Mouse (Mus musculus) induced T-regulatory cell, adult 2 months (primary cell): ENCODE results near the gene Psmd7.

ENCODE experiments used
- DNase-seq: peaks from one replicate; pipeline ENCODE4 v3.0.0-alpha.2; 2012; ENCODE audit warnings: low read depth

Gene Psmd7

GRCm38 (mm10) chr8:107578132-107578531, 10.1 kb downstream of the Psmd7 start:
- DNase-seq, result no peak

DNA sequence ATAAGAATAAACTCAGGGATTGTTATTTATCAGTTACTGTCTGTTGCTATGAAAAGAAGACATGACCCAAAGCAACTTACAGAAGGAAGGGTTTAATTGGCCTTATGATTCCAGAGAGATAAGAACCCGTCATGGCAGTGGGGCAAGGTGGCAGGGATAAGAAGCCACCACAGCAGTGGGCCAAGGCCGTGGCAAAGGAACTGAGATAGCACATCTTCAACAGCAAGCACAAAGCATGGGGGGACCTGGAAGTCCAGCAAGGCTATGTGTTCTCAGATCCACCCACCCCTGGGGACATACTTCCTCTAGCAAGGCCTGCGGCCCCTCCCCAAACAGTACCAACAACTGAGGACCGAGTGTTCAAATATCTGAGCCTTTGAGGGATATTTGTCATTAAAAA, 10.6 kb downstream of the Psmd7 start:
- no peak for DNase-seq

GRCm38 (mm10) chr8:107576702-107577101, 11.6 kb downstream of the Psmd7 start:
- DNase-seq, result peak; percentile 86

DNA sequence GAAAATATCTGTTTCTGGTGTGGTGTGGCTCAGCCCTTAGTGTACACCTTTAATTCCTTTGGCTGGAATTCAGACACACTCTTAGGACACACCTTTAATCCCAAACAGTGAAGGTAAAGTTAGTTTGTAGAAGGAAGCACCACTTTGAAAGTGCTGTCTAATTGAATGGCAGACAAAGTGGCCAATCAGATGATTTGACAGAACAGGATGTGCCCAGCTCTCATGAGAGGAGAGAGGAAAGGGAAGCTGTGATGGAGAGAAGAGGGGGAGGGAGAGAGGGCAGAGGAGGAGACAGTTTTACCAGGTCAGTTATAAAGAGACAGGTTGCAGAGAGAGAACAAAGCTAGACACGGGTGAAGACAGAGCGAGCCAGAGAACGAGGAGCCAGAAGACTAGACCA, 13.5 kb downstream of the Psmd7 start:
- peak; percentile 64 for DNase-seq

DNA sequence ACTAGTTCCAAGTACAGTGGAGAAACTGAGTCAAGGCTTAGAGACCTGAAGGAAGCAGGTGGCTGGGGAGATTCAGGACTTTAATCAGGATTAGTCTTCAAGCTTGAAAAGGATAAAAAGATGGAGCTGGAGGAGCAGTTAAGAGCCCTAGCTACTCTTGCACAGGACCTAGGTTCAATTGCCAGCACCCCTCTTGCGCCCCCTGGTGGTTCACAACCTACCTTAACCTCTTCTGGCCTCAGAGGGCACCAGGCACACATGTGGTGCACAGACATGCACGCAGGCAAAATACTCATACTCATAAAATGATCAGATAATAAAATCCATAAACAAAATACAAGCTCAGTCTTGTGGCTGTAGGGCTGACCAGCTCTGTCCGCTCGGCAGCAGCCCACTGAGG, 15.8 kb downstream of the Psmd7 start:
- DNase-seq, result peak; percentile 85

DNA sequence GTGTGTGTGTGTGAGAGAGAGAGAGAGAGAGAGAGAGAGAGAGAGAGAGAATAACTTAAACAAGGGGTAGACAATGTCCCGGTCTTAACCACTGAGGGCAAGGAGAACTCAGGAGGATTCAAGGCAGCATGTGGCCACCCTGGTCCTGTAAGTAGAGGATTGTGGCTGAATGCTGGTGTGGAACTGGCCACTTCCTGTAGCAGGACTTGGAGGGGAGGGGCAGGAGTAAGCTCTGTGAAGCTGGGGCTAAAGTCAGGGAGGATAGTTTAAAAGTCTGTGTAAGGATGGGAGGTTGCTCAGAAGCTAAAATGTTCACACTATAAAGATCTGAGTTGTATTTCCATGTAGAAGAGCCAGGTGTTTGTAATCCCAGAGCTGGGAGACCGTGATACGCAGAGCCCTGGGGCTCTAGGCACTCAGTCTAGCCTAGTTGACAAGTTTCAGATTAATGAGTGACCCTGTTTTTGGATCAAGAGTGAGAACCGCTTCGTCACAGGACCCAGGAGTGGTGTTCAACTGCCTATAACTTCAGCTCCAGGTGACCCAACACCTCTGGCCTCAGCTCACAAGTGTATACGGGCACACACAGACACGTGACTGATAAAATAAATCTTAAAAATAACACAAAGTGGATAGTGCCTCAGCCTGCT, 16.7 kb downstream of the Psmd7 start:
- no peak for DNase-seq

GRCm38 (mm10) chr8:107571046-107571445, 17.2 kb downstream of the Psmd7 start:
- DNase-seq, result no peak

GRCm38 (mm10) chr8:107562164-107562563, 26.1 kb downstream of the Psmd7 start:
- no peak for DNase-seq

GRCm38 (mm10) chr8:107560820-107561536, 27.3 kb downstream of the Psmd7 start:
- DNase-seq, result peak; percentile 57

- no peak for DNase-seq
These were observed 31.7 kb downstream of the Psmd7 start for GRCm38 (mm10) chr8:107556511-107556936.

- DNase-seq, result no peak
These were observed 33.0 kb downstream of the Psmd7 start for GRCm38 (mm10) chr8:107555231-107555630.

- DNase-seq, result no peak
These were observed 36.0 kb downstream of the Psmd7 start for GRCm38 (mm10) chr8:107552234-107552633.

GRCm38 (mm10) chr8:107546817-107547216, 41.4 kb downstream of the Psmd7 start:
- no peak for DNase-seq

DNA sequence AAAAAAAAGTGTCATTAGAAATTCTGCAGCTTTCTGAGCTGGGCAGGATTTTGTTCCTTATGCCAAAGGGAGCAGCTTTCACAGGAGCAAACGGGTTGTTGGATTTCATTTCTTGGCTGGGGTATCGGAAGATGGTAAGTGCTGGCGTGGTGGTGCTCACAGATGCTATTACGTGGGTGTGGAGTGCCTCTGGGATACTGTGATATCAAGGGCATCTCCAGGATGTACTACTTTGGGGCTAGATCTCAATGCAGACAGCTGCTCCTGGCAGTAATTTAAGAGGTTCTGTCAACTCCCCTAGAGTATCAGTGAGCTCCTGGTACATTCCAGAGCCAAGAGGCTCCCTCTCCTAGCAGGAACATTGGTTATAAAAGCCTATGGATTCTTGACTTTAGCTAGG, 42.1 kb downstream of the Psmd7 start:
- DNase-seq, result no peak

- no peak for DNase-seq
These were observed 42.6 kb downstream of the Psmd7 start for GRCm38 (mm10) chr8:107545621-107546152.

- DNase-seq, result no peak
These were observed 43.6 kb downstream of the Psmd7 start for GRCm38 (mm10) chr8:107544651-107545174.

- DNase-seq, result no peak
These were observed 44.1 kb downstream of the Psmd7 start for GRCm38 (mm10) chr8:107544211-107544610.

DNA sequence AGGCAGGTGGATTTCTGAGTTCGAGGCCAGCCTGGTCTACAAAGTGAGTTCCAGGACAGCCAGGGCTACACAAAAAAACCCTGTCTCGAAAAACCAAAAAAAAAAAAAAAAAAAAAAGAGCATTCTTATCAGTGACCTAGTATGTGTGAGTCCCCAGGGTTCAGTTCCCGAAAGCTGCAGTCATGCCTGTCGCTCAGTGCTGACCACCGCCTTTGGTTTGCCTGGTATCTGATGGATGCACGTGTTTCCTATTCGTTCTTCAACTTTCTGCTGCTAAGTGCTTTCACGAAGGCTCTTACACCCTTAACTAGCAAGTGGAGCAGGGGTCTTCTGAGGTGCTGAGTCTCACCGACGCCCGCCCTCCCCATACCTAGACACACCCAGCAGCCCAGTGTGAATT, 44.5 kb downstream of the Psmd7 start:
- DNase-seq, result no peak

DNA sequence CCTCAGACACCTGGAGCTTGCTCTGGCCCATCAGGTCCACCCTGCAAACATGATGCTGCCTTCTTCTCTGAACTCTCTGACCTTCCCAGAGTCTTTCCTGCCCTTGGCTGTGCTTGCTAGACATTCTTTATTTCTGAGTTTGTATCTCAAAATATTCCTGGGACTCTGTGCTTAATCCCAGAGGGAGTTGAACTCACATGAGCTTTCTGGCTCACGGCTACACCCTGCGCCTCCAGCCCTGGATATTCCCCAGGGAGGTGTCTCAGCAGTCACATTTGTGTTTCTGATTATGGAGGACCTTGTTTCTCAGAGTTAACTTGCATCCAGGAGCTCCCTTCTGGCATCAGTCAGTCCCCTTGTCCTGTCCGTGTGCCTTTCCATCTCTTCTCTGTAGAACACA, 46.1 kb downstream of the Psmd7 start:
- DNase-seq, result no peak

GRCm38 (mm10) chr8:107541369-107541768, 46.9 kb downstream of the Psmd7 start:
- DNase-seq, result no peak

DNA sequence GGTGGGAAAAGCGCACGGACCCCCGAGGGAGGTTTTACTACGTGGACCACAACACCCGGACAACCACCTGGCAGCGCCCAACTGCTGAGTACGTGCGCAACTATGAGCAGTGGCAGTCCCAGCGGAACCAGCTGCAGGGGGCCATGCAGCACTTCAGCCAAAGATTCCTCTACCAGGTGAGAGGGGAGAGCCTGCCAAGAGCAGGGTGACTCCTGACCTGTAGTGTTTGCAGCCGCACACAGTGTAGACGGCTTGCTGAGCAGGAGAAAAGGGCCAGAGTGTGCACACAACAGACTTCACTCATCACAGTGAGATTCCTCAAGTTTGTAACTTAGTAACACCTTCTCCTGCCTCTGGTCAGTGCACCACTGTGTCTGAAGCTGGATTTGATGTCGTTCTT, 47.6 kb downstream of the Psmd7 start:
- no peak for DNase-seq

- no peak for DNase-seq
These were observed 50.8 kb downstream of the Psmd7 start for GRCm38 (mm10) chr8:107537472-107537871.
